Mouse (Mus musculus) testis, postnatal 10 days (tissue): ENCODE results near the gene Cdkal1.
A peak's percentile ranks its signal among the peaks of the same experiment; 100 is the strongest.

ENCODE experiments used
- DNase-seq: peaks from one replicate; pipeline ENCODE4 v3.0.0; 2021; ENCODE audit warnings: low spot score

Gene Cdkal1

DNA sequence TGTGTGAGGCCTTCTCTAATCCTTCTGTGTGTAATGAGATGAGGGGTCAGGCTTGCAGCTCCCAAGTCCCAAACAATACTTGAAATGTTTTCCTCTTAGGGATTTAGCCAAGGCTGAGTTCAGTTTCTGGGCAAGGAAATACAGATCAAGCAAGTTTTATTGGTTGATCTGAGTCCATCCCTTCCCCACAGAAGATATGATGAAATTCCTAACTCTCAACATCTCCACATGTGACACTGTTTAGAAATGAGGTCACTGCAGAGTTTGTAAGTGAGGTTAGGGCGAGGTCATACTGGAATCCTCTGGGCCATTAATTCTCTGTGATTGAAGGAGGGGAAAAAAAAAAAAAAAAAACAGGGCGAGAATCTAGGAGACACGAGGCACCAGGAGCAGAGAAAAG, 607.7 kb downstream of the Cdkal1 start:
- DNase-seq = no peak

DNA sequence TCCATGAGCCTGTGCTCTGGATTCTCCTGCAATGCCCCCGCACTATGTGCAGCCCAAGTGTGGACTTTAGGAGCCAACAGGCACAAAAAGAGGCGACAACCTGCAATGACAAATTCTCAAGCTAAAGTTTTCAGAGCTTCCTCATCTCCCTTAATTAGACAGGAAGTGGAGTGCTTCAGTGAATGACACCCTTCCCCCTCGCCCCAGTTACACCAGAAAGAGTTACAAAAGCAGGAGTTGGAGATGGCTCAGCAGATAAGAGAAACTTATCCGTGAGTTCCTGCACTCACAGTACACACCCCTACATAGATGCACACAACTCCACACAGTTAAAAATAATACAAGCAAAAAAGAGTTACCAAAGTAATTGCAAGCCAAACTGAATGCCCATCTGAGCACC, 620.4 kb downstream of the Cdkal1 start:
- DNase-seq = no peak

DNA sequence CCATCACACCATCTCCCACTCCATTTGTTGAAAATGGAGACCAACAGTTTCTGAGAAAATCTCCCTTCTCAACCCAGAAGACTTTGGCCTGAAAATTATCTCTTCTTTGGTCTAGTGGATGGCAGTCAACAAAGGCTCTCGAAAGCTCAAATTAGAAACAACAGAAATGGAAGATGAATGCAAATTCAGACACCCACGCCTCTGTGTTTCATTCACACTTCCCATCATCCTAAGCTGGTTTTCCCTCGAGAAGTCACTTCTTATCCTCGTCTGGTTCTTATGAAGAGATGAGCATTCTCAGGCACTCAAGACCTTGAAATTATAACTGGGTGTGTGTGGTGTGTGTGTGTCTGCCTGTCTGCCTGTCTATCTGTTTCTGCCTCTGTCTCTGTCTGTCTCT, 621.0 kb downstream of the Cdkal1 start:
- no peak for DNase-seq

DNA sequence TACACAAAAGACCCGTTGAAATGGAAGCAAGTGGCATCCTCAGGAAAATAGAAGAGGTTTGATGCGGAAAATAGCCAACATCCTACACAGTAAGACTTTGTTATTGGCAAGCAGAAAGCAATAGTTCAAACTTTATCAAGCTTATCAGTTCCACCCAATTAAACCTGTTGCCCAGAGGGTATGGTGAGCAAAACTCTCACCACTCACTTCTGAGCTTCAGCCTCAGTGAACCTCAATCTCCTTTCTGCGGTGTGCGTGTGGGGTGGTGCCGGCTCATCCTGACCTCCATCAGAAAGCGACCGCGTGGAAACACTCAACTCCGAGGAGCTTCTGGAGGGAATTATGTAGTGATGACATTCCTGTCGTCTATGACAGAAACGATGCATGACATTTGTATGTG, 621.5 kb downstream of the Cdkal1 start:
- DNase-seq = no peak

DNA sequence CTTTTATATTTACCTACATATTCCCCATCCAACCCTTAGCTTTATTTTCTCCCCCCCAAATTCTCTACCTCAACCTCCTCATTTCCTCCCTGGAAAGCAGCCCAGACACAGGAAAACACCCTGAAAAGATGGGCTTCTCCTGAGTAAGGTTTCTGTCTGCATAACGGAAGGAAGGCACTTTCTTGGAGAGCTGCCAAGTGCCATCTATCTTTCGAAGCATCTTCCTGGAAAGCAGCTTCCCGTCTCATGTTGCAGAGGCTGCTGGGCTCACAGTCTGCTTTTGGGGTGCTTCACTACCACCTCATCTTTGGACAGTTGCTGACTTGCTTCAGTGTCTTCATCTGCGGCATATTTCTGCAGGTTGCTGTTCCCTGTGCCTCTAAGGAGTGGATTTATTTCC, 622.8 kb downstream of the Cdkal1 start:
- no peak for DNase-seq

DNA sequence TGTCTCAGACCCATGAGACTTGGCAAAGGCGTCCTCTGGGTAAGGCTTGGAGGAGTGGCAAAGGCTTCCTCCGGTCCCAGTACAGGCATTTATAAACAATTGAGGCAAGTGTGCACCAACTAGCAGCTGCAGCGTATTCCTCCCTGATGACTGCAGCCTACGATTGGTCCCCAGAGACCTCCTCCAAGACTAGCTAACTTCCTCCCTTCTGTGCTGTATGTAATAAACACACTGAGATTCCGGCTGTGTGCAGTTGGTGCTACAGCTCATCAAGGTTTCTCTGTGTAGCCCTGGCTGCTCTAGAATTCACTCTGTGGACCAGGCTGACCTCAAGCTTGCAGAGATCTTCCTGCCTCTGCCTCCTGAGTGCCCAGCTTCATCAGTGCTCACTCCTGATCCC, 630.7 kb downstream of the Cdkal1 start:
- DNase-seq = no peak

DNA sequence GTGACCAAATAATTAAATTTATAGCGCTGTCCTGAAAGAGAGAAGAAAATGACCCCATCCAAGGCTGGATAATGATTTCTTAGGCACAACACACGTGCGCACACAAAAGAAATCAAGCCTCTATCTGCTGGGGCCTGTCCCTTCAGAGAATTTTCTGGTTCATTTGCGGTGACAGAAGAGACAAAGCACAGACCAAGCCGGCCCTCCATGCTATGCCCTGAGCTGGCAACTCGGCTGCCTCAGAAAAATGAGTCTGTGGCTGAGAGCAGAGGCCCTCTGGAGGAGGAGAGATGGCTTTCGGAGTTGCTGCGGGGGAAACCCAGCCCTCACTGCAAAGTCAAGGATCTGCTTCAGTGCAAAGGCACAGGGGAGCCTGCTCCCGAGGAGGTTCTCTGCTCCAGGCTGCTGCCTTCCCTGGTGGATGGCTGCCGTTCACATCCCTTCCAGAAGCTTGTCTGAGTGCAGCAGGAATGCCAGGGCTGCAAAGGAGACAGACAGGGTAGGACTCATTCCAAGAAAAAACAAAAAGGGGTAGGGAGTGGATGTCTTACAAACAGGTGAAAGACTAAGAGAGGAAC, 633.1 kb downstream of the Cdkal1 start:
- DNase-seq = no peak

DNA sequence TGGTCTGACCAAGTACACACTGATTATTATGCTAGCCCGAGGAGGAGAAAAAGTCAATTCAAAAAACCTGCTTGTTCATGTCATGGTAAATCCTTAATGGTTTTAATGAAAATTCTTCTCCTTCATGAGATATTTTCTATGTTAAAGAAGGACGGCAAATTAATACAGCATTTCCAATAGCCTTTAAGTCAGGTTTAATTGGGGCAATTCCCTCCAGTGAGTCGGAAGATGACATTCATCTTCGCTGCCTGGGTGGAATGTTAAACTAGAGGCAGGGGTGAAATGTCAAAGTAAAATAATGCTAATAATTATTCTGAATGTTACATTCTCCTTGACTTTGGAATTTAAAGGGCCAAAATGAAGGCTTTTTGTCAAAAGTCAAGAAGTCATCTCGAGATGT, 633.8 kb downstream of the Cdkal1 start:
- DNase-seq = no peak

DNA sequence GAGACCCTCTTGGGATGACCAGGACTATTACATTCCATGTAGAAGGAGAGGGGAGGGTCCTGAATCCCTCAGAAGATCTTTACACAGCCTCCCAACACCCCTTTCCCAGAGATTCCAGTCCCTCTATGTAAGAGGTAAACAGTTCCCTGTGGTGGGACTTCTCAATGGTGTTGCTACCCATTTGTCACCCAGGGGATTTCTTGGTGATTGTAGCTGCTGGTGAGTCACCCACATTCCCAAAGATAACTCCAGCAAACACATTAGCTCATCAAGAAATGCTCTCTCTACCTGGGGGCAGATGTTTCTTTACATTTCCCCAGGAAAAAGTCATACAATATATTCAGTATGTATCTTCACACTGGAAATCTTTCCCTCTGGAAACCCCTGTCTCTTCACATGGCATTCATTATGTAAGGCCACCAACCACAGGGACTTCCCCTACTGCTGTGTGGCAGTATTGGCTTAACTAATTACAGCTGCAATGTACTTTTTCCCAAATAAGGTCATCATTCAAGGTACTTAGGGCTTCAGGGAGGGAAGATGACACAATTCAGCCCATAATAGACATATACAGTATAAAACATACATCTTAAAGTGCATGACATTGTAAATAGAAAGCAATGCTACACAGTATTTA, 636.8 kb downstream of the Cdkal1 start:
- no peak for DNase-seq

DNA sequence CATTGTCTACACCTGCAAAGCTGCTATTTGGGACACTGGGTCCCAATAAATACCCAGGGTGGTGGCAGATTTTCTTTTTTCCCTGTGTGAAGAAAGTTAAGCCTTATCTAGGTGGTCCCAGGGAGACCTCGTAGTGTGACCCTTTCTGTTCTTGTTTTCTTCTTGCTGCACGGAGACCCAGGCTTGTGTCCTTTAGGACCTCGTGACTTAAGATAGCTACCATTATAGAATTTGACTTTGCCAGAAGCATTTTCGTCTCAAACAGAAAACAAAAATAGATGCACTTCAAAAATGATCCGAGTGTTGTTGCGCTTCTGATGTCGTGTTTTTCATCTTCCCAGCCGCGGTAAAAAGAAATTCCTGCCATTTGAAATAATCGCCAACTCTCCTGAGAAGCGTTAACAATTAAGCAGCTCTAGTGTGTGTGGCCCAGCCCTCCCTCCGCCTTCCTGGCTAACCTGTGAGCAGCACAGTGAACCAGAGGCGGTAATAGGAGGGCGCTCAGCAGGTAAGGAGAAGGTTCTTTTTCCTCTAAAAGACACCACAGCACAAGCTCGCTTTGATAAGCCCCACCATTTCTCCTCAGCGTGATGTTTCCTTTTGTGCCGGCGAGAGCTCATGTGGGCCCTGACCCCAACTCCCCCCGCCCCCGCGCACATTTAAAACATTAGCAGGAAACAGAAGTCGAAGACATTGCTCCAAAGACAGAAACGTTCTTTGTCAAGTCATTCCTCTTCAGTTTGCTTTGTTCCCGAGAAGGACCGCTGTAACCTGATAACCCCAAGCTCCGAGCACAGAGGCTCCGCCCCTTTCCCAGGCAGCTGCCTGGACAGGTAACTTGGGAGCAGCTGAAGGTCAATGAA, 645.1 kb downstream of the Cdkal1 start:
- DNase-seq = no peak

DNA sequence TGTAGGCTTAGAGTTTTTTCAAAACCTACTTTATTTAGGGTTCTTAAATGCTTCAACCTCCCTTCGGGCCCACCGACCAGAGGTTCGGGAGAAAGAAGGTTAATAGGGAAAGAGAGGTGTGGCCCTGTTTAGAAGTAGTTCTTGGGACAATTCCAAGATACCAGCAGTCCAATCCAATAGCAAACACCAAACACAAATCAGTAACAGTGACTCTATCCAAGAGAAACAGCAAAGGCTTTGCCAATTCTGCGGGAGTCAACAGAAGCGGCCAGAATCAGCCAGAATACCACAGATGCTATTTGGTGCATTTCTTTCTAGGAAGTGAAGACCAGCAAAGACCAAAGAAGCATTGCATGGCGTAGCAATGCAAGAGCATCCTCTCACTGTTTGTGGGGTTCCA, 646.7 kb downstream of the Cdkal1 start:
- DNase-seq = no peak

DNA sequence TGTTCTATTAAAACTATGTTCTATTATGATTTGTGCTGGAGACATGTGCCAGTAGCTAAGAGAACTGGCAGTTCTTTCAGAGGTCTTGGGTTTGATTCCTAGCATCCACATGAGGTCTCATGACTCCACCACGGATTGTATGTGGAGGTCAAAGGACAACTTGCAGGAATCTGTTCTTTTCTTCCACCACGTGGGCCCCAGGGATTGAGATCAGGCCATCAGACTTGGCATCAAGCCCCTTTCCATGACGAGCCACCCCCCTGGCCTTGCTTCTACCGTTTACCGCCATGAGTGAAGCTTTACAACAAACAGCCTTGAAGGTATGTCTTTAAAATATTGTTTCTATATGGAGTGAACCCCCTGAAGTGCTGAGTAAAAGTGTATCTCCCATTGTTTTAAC, 651.6 kb downstream of the Cdkal1 start:
- no peak for DNase-seq

DNA sequence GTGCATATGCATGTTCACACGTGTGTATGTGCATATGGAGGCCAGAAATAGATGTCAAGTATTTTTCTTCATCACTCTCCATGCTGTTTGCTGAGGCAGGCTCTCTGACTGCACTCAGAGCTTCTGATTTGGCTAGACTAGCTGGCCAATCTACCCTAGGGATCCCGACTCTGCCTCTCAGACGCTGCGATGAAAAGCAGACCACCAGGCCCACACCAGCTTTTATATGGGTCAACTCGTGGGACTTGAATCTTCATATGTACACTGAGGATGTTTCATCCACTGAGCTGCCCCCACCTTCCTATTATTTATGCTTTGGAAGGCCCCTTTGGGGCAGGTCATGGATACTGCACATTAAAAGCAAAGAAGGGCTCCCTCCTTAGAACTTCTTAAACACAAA, 652.0 kb downstream of the Cdkal1 start:
- no peak for DNase-seq

DNA sequence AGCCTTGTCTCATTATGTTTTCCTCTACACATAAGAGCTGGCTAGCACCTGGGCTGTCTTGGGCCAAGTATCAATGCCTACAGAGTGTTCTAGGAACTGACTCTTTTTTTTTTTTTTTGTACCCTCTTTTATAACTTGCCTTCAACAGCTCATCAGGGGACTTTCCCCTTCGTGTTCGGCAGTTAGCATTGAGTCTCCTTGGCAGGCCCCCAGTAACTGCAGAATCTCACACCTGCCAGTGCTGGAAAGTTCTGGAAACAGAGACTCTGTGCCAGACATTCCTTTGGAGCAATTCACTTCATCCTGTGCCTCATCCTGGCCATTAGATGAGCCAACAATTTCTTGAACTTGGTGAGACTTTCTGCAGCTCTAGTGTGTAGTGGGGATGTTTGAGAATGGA, 652.9 kb downstream of the Cdkal1 start:
- DNase-seq = peak; percentile 55

DNA sequence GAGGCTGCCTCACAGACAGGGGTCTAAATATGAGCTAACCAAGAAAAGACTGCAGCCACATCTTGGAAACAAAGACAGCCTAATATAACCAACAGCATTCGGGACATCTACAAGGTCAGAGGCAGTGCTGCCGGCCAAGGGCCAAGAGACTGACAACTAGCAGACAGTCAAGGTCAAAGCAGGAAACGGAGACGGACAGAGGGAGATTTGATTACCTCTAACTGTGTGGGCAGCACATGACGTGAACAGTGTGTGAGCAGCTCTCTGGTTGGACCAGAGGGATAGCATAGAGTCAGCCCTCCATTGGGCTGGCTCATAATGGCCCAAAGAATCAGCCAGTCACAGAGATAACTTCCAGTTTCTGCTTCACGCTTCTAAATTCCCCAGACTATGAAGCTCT, 655.8 kb downstream of the Cdkal1 start:
- DNase-seq = peak; percentile 67

DNA sequence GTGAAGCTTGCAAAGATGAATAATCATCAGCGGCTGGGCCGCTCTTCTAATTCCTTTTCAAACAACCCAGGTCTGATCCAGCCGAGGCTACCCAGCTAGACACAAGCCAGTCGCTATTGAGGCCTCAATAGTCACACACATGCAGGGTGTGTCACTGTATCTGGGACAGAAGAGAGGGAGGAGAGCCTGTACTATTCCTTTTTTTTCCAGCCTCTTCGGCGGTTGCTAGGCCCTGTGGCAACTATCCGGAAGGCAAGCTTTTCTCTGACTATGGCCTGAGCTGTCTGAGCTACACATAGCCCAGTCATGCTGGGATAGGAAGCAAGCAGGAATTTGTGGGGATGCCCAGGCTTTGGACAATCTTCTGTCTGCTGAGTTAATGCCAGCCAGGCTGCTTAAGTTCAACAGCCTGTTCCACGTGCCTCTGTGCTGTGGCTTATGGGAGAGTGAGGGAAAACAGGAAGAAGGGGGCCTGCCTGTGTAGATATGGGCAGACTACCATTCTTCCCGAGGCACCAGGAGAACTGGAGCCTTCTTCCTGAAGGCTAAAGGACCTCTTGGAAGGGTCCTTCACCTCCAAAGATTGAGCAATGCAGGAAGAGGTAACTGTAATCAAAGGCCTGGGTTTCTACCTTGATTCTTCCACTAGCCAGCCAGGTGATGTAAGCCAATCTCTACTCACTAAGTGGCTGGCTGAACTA, 658.5 kb downstream of the Cdkal1 start:
- no peak for DNase-seq

DNA sequence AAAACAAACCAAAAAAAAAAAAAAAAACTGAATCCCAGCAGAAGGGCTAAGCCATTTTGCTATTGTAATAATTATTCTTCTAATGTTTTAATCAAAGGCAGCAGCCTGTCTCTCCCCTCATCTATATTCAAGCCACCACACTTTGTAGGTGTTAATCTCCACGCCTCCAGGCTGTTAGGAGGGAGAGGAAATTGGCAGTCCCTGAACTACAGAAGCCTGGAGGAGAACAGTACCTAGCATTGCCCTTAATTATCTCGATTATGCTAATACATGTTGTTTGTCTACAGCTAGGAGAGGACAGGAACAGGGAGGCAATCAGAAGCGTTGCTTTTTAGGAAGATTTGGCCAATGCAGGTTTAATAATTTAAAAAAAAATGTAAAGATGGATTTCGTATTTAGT, 659.8 kb downstream of the Cdkal1 start:
- no peak for DNase-seq

DNA sequence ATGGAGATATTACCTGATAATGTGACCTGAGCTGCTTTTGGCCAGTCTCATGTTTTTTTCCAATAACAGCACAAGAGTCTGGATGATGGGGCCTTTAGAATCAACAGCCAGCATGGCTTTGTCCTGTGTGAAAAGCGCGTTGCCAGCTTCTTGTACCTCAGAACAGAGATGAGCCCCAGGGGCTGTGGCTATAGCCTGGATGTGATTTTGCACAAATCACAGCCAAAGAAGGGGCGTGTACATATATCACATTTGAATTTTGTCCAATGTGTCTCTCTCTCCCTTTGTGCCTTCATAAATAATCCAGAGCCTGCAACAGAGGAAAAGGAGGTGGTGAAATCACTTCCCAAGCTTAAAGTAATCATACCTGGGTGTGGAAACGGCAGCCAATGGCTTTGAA, 660.5 kb downstream of the Cdkal1 start:
- DNase-seq = no peak

DNA sequence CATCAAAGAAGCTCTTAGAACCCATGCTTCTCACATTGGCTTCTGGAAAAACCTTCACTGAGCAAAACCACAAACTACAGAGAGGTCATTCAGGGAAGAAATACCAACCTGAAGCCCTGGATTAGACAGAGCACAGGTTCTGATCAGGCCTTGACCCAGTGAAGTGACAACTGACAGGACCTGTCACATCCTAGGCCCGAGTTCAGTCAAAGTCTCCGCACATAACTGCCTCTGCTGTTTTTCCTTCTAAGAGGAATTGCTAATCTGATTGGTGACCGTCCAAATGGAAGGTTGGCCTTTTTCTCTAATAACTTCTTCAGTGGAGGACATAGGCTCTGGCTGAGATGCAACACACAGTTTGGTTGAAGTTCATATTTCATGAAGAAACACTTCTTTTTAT, 662.8 kb downstream of the Cdkal1 start:
- no peak for DNase-seq

DNA sequence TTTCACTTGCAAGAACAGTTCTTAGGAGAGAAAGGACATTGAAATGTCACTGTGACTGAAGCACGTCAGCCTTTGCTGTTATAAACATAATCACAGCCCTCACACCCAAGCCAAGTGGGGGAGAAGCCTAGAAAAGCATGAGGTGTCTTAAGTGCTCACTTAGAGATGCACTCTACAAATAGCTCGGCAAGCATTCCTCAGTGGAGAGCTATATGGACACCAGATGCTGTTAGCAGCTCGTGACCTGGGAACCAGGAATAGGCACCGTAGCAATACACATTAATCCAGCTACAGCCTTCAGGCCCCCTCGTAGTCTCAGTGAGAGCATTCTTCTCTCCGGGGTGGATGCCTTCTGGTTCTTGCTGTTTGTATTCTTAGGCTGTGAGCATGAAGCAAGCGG, 664.9 kb downstream of the Cdkal1 start:
- DNase-seq = no peak

DNA sequence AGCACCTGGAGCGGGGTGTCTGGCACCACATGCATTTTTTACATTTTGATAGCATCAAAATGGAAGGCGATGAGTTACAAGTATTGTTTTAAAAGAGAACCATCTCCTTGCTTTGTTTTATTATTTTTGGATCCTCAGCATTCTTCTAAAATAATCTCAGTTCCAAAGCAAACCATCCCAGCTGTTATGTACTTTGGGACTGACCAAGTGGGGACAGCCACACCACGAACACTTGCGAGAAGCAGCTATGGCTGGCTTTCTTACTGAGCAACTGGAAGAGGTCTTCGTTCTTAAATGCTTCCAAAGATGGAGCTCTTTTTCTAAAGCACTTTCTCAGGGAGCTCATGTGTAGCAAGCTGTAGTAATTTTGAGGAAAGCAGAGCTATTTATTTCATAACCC, 668.7 kb downstream of the Cdkal1 start:
- no peak for DNase-seq

DNA sequence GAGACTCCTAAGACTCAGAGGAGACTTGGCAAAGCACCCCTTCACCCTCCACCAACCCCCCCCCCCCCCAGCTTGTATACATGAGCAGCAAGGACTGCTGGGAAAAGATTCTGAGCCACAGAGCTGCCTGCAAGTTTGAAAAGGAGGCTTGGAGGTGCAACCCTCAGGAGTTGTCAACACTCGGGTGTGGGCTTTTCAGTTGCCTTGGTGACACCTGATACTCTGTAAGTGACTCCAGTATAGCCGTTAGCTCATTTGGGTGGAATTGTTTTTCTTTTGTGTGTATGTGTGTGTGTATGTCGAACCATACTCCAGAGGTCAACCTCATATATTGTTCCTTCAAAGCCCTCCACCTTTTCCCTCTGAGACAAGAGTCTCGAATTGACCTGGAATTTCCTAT, 669.9 kb downstream of the Cdkal1 start:
- no peak for DNase-seq

DNA sequence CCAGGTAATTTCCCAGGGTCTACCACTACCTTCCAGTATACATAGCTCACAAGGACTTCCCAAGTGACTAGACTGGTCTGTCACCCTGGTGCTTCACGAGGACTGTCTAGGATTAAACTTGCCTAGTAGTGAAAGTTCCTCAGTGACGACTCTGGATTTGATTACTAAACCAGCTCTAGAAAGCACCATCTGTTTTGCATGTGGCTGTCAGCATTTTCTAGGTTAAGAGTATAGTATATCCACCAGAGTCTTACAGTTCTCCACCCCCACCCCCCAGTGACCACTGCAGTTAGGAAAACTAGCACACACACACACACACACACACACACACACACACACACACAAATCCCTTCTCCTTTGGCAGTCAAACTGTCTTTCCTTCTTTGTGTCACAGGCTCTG, 670.9 kb downstream of the Cdkal1 start:
- no peak for DNase-seq
